Mouse (Mus musculus) T-helper 1 cell (primary cell): ENCODE measurements at regions not wholly inside any gene's neighbourhood (a gene's known extent, or its start where the extent isn't known, plus 50 kb on each side); places are given as distances from the start of the nearest gene placed in this dataset.

Source experiments
- in situ Hi-C: fragments of 300-600 bp; cut with MboI, MseI; formaldehyde crosslinking; loops from one replicate; pipeline ENCODE4 v1.15.1; 2025; ENCODE audit warnings: high pct_unique_total_duplicates

- in situ Hi-C loops = loop anchor here (10.0 kb wide), 1 partner anchor 977 kb away; no protein-coding TSS in a partner anchor
These were observed 248.1 kb upstream of the Lrp1b start for GRCm38 (mm10) chr2:42901554-42901953.
